Comparison of ENCODE assay signal across 7 mouse cellular contexts in genomic region chr7:120677764-120678531, GRCm38 (mm10). TPM values are rescaled to one million over a fixed set of nuclear protein-coding genes. Genes with fewer than 3 reads are reported as not detected.
A peak's percentile ranks its signal among the peaks of the same experiment; 100 is the strongest.
DNase-seq lines count a peak whose midpoint lies in the region; ATAC-seq and TF ChIP-seq lines count a peak whose summit lies in the region.

No protein-coding gene starts in this region.

- no peaks in the 10 kb centered on the region for H3K27me3 ChIP-seq in limb, embryonic 10.5 days (ENCODE audit: low read depth, poor library complexity, severe bottlenecking)
- H3K27me3 ChIP-seq in midbrain, embryonic 12.5 days, result no peaks in the 10 kb centered on the region

- peaks cover 26% of the 10 kb centered on the region for H3K4me1 ChIP-seq in limb, embryonic 10.5 days
- H3K4me1 ChIP-seq in midbrain, embryonic 12.5 days, result peaks cover 28% of the 10 kb centered on the region

- H3K4me3 ChIP-seq in gastrocnemius, adult 2 months, result peak overlapping the region; percentile 96
- H3K4me3 ChIP-seq in limb, embryonic 10.5 days, result peak overlapping the region; percentile 94
- peak overlapping the region; percentile 89 for H3K4me3 ChIP-seq in midbrain, embryonic 12.5 days

- WGBS in limb, embryonic 10.5 days, result 2% methylated on average over 42 of the region's 42 CpGs
- WGBS in midbrain, embryonic 12.5 days, result 2% methylated on average over 42 of the region's 42 CpGs

- no peak for TF ChIP-seq CTCF in gastrocnemius, adult 2 months (IDR thresholded peaks at IDR 0.05)

- no peaks in the 10 kb centered on the region for H3K9me3 ChIP-seq in limb, embryonic 10.5 days (replicated peaks)
- no peaks in the 10 kb centered on the region for H3K9me3 ChIP-seq in midbrain, embryonic 12.5 days

- peak; percentile 27 for ATAC-seq in inflammation-experienced regulatory T-cells, adult 6 months
- peak; percentile 79; the same call in 1 of the 2 replicates for ATAC-seq in midbrain, embryonic 12.5 days (ENCODE audit: low FRiP score, low read depth)

- H3K9ac ChIP-seq in midbrain, embryonic 12.5 days (replicated peaks), result peak overlapping the region; percentile 93

- intact Hi-C loops in gastrocnemius, adult 2 months (cut with DNase I), result loop anchor here (2.0 to 10.0 kb wide), 2 partner anchors 49 to 237 kb away; partner anchors contain the start of gene Polr3e

- peak overlapping the region; percentile 73 for H3K4me2 ChIP-seq in midbrain, embryonic 12.5 days (replicated peaks)

- H3K27ac ChIP-seq in gastrocnemius, adult 2 months, result peak overlapping the region; percentile 95
- peak overlapping the region; percentile 96 for H3K27ac ChIP-seq in limb, embryonic 10.5 days
- peak overlapping the region; percentile 83 for H3K27ac ChIP-seq in midbrain, embryonic 12.5 days (replicated peaks)

- DNase-seq in ZHBTc4 (ENCODE audit: low read depth, low spot score), result peak; percentile 35
- peak; percentile 65 to 67 for DNase-seq in cerebellum, postnatal 10 days
- DNase-seq in gastrocnemius, adult 2 months, result peak; percentile 71
- peak; percentile 50 for DNase-seq in limb, embryonic 10.5 days (ENCODE audit: low spot score)
- peak; percentile 54 to 62 for DNase-seq in spleen, postnatal 10 days (ENCODE audit: low spot score in 2 of 2)

- 0 out of 2 replicates have a peak, but pooled peaks cover 2% of the 10 kb centered on the region for H3K36me3 ChIP-seq in limb, embryonic 10.5 days
- no peaks in the 10 kb centered on the region for H3K36me3 ChIP-seq in midbrain, embryonic 12.5 days

RNA-seq across cellular contexts. Expression of gene Mosmo, which starts 0.5 kb away (rescaled TPM):
- 10 to 100 TPM; 19.5 to 23.0 TPM for total RNA-seq in gastrocnemius, adult 2 months (2021)
- 1 to 10 TPM; 7.2 to 8.3 (median 8.0) TPM for polyA plus RNA-seq in inflammation-experienced regulatory T-cells, adult 6 months (2017; shearing (Covaris generic))
- 13.5 and 13.9 TPM in 2 replicates for polyA plus RNA-seq in limb, embryonic 10.5 days (2016; fragmentation: Nextera tagmentation; extraction: Ambion mirVana)
- polyA plus RNA-seq in midbrain, embryonic 12.5 days (2016; fragmentation: Nextera tagmentation; extraction: Ambion mirVana), result 14.7 and 18.3 TPM in 2 replicates

RNA-seq across cellular contexts. Expression of gene Pdzd9, which starts 7.8 kb away (rescaled TPM):
- not detected for total RNA-seq in gastrocnemius, adult 2 months (2021)
- polyA plus RNA-seq in inflammation-experienced regulatory T-cells, adult 6 months (2017; shearing (Covaris generic)), result under 1 TPM; 0.59 to 0.99 (median 0.79) TPM
- polyA plus RNA-seq in limb, embryonic 10.5 days (2016; fragmentation: Nextera tagmentation; extraction: Ambion mirVana), result 0.36 and 0.46 TPM in 2 replicates
- polyA plus RNA-seq in midbrain, embryonic 12.5 days (2016; fragmentation: Nextera tagmentation; extraction: Ambion mirVana), result 0.28 and 0.33 TPM in 2 replicates

RNA-seq across cellular contexts. Expression of gene Uqcrc2, which starts 43.0 kb away (rescaled TPM):
- total RNA-seq in gastrocnemius, adult 2 months (2021), result 100 to 1,000 TPM; 459 to 637 TPM
- 100 to 1,000 TPM; 223 to 256 (median 238) TPM for polyA plus RNA-seq in inflammation-experienced regulatory T-cells, adult 6 months (2017; shearing (Covaris generic))
- 187 and 190 TPM in 2 replicates for polyA plus RNA-seq in limb, embryonic 10.5 days (2016; fragmentation: Nextera tagmentation; extraction: Ambion mirVana)
- polyA plus RNA-seq in midbrain, embryonic 12.5 days (2016; fragmentation: Nextera tagmentation; extraction: Ambion mirVana), result 169 and 175 TPM in 2 replicates

Comparison
In these comparisons a context has a peak if more than half of its experiments do, and no peak if none do; other contexts are left out.
1. Peak in every context shown above with its lines: DNase-seq, ATAC-seq, H3K4me3 ChIP-seq and H3K27ac ChIP-seq.